Mouse (Mus musculus) midbrain, postnatal 0 days (tissue): ENCODE data around the gene Sar1a. TPM values are rescaled to one million over a fixed set of nuclear protein-coding genes. Genes with fewer than 3 reads are reported as not detected.

Experiments used
- ATAC-seq: fragments of 200-750 bp; cut with Nextera tagmentation; 2 replicates; pipeline ENCODE4 v1.8.0; 2017; ENCODE audit warnings: moderate number of reproducible peaks, mild to moderate bottlenecking, moderate TSS enrichment, moderate library complexity; ENCODE audit not compliant: low FRiP score
- DNase-seq: peaks from one replicate; pipeline ENCODE4 v3.0.0-alpha.2; 2015; ENCODE audit warnings: low spot score
- H3K27ac ChIP-seq: fragments of 300-500 bp; sonication (generic); 2 replicates; pipeline ENCODE4 v1.5.1; 2014; ENCODE audit warnings: low read depth, mild to moderate bottlenecking, low read length, mixed read lengths
- H3K27me3 ChIP-seq: fragments of 300-500 bp; sonication (generic); 2 replicates; pipeline ENCODE4 v1.6.1; 2014; ENCODE audit warnings: low read length, control low read depth, mixed read lengths; ENCODE audit not compliant: insufficient read depth
- H3K36me3 ChIP-seq: fragments of 300-500 bp; sonication (generic); 2 replicates; pipeline ENCODE4 v1.6.1; 2014; ENCODE audit warnings: low read length, control low read depth, mixed read lengths; ENCODE audit not compliant: insufficient read depth
- H3K4me1 ChIP-seq: fragments of 300-500 bp; sonication (generic); 2 replicates; pipeline ENCODE4 v1.6.1; 2014; ENCODE audit warnings: mild to moderate bottlenecking, control low read depth, antibody characterized with exemption, low read length, mixed read lengths; ENCODE audit not compliant: insufficient read depth
- H3K4me2 ChIP-seq: fragments of 300-500 bp; sonication (generic); 2 replicates; pipeline ENCODE4 v1.6.1; 2014; ENCODE audit warnings: low read depth, mild to moderate bottlenecking, low read length, mixed read lengths; ENCODE audit not compliant: poor library complexity, severe bottlenecking
- H3K4me3 ChIP-seq: fragments of 300-500 bp; sonication (generic); 2 replicates; pipeline ENCODE4 v1.5.1; 2014; ENCODE audit warnings: low read depth, mild to moderate bottlenecking, low read length, moderate library complexity
- H3K9ac ChIP-seq: fragments of 300-500 bp; sonication (generic); replicated peaks from 2 replicates; pipeline ENCODE4 v1.6.1; 2014; ENCODE audit warnings: mild to moderate bottlenecking, low read length, moderate library complexity, mixed read lengths; ENCODE audit not compliant: poor library complexity, severe bottlenecking
- H3K9me3 ChIP-seq: fragments of 300-500 bp; sonication (generic); 2 replicates; pipeline ENCODE4 v1.6.1; 2016; ENCODE audit warnings: low read length, control low read depth
- CTCF ChIP-seq: IDR thresholded peaks from 2 replicates; pipeline ENCODE4 v1.5.1; 2016; ENCODE audit warnings: antibody characterized with exemption, mild to moderate bottlenecking
- WGBS: fragments of 180-500 bp; shearing (Covaris S2); extraction: QIAGEN DNeasy Blood & Tissue Kit; methylation state at CpG from one replicate; pipeline ENCODE4 v1.1.7; 2014; 5-methylcytosine and 5-hydroxymethylcytosine counted together
- polyA plus RNA-seq: library from polyadenylated mRNA; unstranded; fragments of >200 nt; fragmentation: Nextera tagmentation; extraction: Ambion mirVana; gene quantifications from 2 replicates; pipeline ENCODE4 v1.2.1, GENCODE M21; 2015
- total RNA-seq: library from RNA; depleted of rRNA; stranded (reverse); fragments of >200 nt; gene quantifications from 2 replicates; pipeline ENCODE4 v1.2.3, GENCODE M21; 2014

Sar1a gene
- total and polyA plus RNA-seq, 2 experiments from 2014 or later: 141 to 197 TPM

DNA sequence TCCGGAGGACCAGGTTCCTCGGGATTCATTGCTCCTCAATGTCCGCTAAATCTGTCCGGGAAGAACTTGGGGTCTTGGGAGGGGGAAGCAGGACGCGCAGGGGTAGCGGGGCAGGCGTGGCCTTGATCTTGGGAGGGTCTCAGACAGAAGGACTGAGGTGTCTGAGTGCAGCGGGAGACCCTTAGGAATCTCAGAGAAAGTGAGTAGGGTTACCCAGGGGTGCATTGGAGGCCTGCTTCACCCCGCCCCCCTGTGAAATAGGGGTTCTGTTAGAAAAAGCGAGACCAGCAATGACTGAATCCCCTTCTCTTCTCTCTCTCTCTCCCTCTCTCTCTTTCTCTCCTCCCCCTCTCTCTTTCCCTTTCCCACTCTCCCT, 35.4 kb downstream of the Sar1a start:
- 0 out of 2 replicates have a peak, but pooled peaks cover 2% of the 10 kb centered on the region for H3K27me3 ChIP-seq

GRCm38 (mm10) chr10:61715996-61716864, 36.1 kb downstream of the Sar1a start:
- no peaks in the 10 kb centered on the region for H3K4me1 ChIP-seq
- no peak overlapping the region for H3K9ac ChIP-seq
- H3K4me2 ChIP-seq: peak overlapping the region; percentile 85
- 0 out of 2 replicates have a peak, but pooled peaks cover 2% of the 10 kb centered on the region for H3K27me3 ChIP-seq
- TF ChIP-seq CTCF: no peak
- peak overlapping the region; percentile 53 for H3K4me3 ChIP-seq
- DNase-seq (no peak), ATAC-seq (no peak)
- no peak overlapping the region for H3K27ac ChIP-seq
- WGBS: 83% methylated on average over 7 of the region's 7 CpGs
- no peaks in the 10 kb centered on the region for H3K9me3 ChIP-seq
- H3K36me3 ChIP-seq: no peaks in the 10 kb centered on the region

More for the DNA sequence above, 35.4 kb downstream of the Sar1a start:
- ATAC-seq (peak; percentile 31; the same call in 1 of the 2 replicates), DNase-seq (no peak)
- Histone ChIP-seq H3K4me3 (peak overlapping the region; percentile 53), H3K36me3 (no peaks in the 10 kb centered on the region), H3K9me3 (no peaks in the 10 kb centered on the region), H3K9ac (peak overlapping the region; percentile 69), H3K4me2 (peak overlapping the region; percentile 85), H3K27ac (no peak overlapping the region), H3K4me1 (no peaks in the 10 kb centered on the region)
- WGBS: 5% methylated on average over 10 of the region's 11 CpGs
- no peak for TF ChIP-seq CTCF

DNA sequence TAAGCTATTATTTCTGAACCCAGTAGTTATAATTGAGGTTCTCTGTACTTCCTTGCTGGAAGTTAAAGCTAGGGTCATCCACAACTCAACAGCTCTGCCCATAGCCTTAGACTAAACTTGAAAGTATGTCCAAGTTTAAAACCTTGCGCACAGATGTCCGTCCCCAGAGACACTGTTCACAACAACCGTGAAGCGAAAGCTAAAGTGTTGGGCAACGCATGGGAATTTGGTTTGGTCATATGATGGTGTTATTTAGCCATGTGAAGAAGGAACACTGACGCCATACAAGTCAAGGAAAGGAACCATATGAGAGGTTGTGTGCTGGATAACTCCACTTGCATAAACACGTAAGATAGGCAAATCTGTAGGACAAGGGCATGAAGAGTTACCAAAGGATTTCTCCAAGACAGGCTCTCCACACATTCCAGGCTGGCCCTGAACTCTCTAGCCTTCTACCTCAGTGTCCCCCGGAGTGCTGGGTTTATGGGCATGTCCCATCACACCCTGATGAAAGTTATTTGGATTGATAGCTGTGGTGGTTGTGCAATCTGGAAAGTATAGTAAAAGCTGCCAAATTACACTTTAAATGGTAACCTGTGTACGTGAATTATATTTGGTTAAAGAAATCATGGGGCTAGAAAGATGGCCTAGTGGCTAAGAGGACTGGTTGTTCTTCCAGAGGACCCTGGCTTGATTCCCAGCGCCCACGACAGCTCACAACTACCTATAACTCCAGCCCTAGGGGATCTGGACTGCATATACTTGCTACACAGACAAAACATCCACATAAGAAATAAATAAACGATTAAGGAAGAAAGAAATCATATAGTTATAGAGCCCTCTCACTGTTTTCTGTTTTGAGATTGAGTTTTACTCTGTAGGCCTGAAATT, 37.6 kb downstream of the Sar1a start:
- Histone ChIP-seq H3K36me3 (no peaks in the 10 kb centered on the region), H3K4me2 (no peak overlapping the region), H3K27me3 (no peaks in the 10 kb centered on the region), H3K9ac (no peak overlapping the region), H3K9me3 (no peaks in the 10 kb centered on the region), H3K27ac (no peak overlapping the region), H3K4me1 (no peaks in the 10 kb centered on the region), H3K4me3 (no peak overlapping the region)
- DNase-seq (no peak), ATAC-seq (no peak)
- 91% methylated on average over 12 of the region's 12 CpGs for WGBS
- no peak for TF ChIP-seq CTCF

DNA sequence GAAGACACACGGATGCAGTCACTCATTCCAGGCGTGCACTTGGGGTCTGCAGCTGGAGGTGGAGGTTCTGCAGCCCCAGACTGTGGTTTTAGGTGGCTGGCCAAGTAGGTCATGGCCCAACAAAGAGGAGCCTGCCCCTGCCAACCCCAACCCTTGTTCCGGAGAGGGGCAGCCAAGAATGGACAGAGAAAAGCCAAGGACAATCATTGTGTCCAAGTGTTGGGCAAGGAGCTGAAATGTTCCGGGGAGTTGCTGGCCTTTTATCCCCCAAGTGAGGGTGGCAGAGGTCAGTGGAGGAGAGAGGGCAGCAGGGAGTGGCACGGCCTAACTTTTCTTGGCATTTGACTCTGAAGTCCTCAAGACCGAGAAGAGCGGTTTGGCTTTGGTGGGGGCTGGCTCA, 40.2 kb downstream of the Sar1a start:
- Histone ChIP-seq H3K36me3 (no peaks in the 10 kb centered on the region), H3K4me1 (no peaks in the 10 kb centered on the region), H3K4me3 (no peak overlapping the region), H3K9me3 (no peaks in the 10 kb centered on the region), H3K27ac (no peak overlapping the region), H3K4me2 (no peak overlapping the region), H3K9ac (no peak overlapping the region), H3K27me3 (no peaks in the 10 kb centered on the region)
- no peak for ATAC-seq
- WGBS: 92% methylated on average over 7 of the region's 7 CpGs
- DNase-seq: no peak
- TF ChIP-seq CTCF: no peak

DNA sequence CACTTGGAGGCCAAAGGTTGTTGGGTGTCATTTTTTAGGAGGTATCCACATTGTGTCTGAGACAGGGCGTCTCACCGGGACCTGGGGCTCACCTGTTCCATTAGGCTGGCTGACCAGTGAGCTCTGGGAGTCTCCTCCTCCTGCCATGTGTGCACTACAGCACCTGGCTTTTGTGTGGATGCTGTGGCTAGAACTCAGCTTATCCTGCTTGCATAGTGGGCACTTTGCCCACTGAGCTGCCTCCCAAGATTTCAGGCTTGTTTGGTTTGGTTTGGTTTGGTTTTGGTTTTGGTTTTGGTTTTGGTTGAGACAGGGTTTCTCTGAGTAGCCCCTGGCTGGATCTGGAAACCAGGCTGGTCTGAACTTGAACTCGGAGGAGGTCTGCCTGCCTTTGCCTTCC, 42.1 kb downstream of the Sar1a start:
- WGBS: 89% methylated on average over 3 of the region's 3 CpGs
- Histone ChIP-seq H3K27me3 (no peaks in the 10 kb centered on the region), H3K27ac (no peak overlapping the region), H3K4me3 (no peak overlapping the region), H3K9ac (no peak overlapping the region), H3K4me1 (no peaks in the 10 kb centered on the region), H3K36me3 (no peaks in the 10 kb centered on the region), H3K4me2 (no peak overlapping the region), H3K9me3 (no peaks in the 10 kb centered on the region)
- ATAC-seq: no peak
- no peak for DNase-seq
- TF ChIP-seq CTCF: no peak

DNA sequence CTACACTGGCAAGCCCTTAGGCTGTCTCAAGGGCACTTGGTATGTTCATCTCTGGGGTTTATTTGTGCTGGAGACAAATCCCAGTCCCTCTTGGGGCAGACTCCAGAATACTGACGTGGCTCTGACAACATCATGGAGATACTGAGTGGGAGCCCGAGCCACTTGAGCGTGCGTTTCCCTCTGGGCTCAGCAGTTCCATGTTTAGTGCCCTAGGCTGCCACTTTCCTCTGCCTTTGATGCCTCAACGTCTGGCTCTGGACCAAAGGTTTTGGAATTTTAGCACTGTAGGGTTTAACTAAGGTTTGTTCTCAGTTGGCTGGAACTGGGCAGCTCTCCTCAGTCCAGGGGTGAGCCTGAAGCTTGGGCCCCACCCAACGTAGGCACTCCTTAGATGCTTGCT, 43.2 kb downstream of the Sar1a start:
- H3K27ac ChIP-seq: no peak overlapping the region
- H3K27me3 ChIP-seq: no peaks in the 10 kb centered on the region
- no peak overlapping the region for H3K4me3 ChIP-seq
- H3K9me3 ChIP-seq: no peaks in the 10 kb centered on the region
- WGBS: 73% methylated on average over 6 of the region's 6 CpGs
- H3K4me2 ChIP-seq: no peak overlapping the region
- H3K4me1 ChIP-seq: no peaks in the 10 kb centered on the region
- no peak overlapping the region for H3K9ac ChIP-seq
- ATAC-seq (no peak), DNase-seq (no peak)
- H3K36me3 ChIP-seq: no peaks in the 10 kb centered on the region
- no peak for TF ChIP-seq CTCF
